In the genomic region with DNA sequence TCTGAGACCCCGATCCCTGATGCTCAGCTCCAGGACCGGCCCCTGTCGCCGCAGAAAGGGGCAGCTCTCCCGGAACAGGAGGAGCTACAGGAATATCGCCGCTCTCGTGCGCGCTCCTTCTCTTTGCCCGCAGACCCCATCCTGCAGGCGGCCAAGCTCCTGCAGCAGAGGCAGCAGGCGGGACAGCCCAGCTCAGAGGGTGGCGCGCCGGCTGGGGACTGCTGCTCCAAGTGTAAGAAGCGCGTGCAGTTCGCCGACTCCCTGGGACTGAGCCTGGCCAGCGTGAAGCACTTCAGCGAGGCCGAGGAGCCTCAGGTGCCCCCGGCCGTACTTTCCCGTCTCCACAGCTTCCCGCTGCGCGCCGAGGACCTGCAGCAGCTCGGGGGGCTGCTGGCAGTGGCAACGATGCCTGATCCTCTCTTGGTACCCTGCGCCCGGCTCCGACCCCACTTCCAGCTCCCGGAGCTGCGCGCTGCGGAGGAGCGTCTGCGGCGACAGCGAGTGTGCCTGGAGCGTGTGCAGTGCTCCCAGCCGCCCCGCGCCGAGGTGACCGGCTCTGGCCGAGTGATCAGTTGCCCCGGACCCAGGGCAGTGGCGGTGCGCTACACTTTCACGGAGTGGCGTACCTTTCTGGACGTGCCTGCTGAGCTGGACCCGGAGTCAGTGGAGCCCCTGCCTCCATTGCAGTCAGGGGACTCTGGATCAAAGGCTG, we compare ENCODE assay signal across 8 mouse cellular contexts. TPM values are rescaled to one million over a fixed set of nuclear protein-coding genes. Genes with fewer than 3 reads are reported as not detected.
DNase-seq lines count a peak whose midpoint lies in the region; ATAC-seq and TF ChIP-seq lines count a peak whose summit lies in the region.

No protein-coding gene starts in this region.

- H3K4me1 ChIP-seq in kidney, adult 2 months (ENCODE audit: control insufficient read depth, insufficient read depth, low read length), result no peaks in the 10 kb centered on the region
- peaks cover 17% of the 10 kb centered on the region for H3K4me1 ChIP-seq in hindbrain, embryonic 15.5 days (replicated peaks)
- peaks cover 4% of the 10 kb centered on the region; the same call in 1 of the 2 replicates for H3K4me1 ChIP-seq in lung, postnatal 0 days (ENCODE audit: insufficient read depth, low read depth, low read length)
- H3K4me1 ChIP-seq in small intestine, adult 2 months (ENCODE audit: control insufficient read depth, insufficient read depth, insufficient read length, low read length), result peaks cover 9% of the 10 kb centered on the region

- no peaks in the 10 kb centered on the region for H3K9me3 ChIP-seq in hindbrain, embryonic 15.5 days
- H3K9me3 ChIP-seq in lung, postnatal 0 days (ENCODE audit: low read length), result no peaks in the 10 kb centered on the region

- TF ChIP-seq EP300 in lung, postnatal 0 days (IDR thresholded peaks at IDR 0.05), result no peak

- TF ChIP-seq POLR2A in kidney, adult 2 months (IDR thresholded peaks at IDR 0.05; ENCODE audit: low read depth, low read length), result no peak
- no peak for TF ChIP-seq POLR2A in small intestine, adult 2 months (IDR thresholded peaks at IDR 0.05; ENCODE audit: low read depth, low read length)

- H3K36me3 ChIP-seq in kidney, adult 2 months (ENCODE audit: control insufficient read depth, insufficient read depth, low read length), result no peaks in the 10 kb centered on the region
- no peaks in the 10 kb centered on the region for H3K36me3 ChIP-seq in hindbrain, embryonic 15.5 days
- H3K36me3 ChIP-seq in lung, postnatal 0 days (ENCODE audit: insufficient read depth, low read length), result no peaks in the 10 kb centered on the region
- H3K36me3 ChIP-seq in small intestine, adult 2 months (ENCODE audit: control insufficient read depth, insufficient read depth, low read length), result no peaks in the 10 kb centered on the region

- H3K27me3 ChIP-seq in kidney, adult 2 months (replicated peaks; ENCODE audit: control insufficient read depth, insufficient read depth, low read length), result 0 out of 2 replicates have a peak, but pooled peaks cover 2% of the 10 kb centered on the region
- H3K27me3 ChIP-seq in hindbrain, embryonic 15.5 days, result peaks cover 28% of the 10 kb centered on the region
- peaks cover 11% of the 10 kb centered on the region; the same call in 1 of the 2 replicates for H3K27me3 ChIP-seq in lung, postnatal 0 days (replicated peaks; ENCODE audit: insufficient read depth, low read length)
- peaks cover 33% of the 10 kb centered on the region for H3K27me3 ChIP-seq in small intestine, adult 2 months (ENCODE audit: control insufficient read depth, insufficient read depth, low read length)

- peak overlapping the region; percentile 46 for H3K4me3 ChIP-seq in kidney, adult 2 months (ENCODE audit: insufficient read depth, low read depth, low read length)
- H3K4me3 ChIP-seq in hindbrain, embryonic 15.5 days, result peak overlapping the region; percentile 56
- H3K4me3 ChIP-seq in lung, postnatal 0 days (ENCODE audit: low read depth, low read length), result peak overlapping the region; percentile 50
- peak overlapping the region; percentile 66 for H3K4me3 ChIP-seq in small intestine, adult 2 months (ENCODE audit: low read depth, low read length)

- peak overlapping the region; percentile 99 for H3K4me2 ChIP-seq in hindbrain, embryonic 15.5 days
- peak overlapping the region; percentile 99 for H3K4me2 ChIP-seq in lung, postnatal 0 days (replicated peaks; ENCODE audit: low read depth, low read length)

- H3K9ac ChIP-seq in hindbrain, embryonic 15.5 days, result peak overlapping the region; percentile 44
- H3K9ac ChIP-seq in lung, postnatal 0 days (replicated peaks; ENCODE audit: low read depth), result 0 out of 2 replicates have a peak overlapping the region, but pooled peaks have one; percentile 12

- WGBS in kidney, adult 2 months, result under 1% methylated on average over 57 of the region's 57 CpGs
- WGBS in hindbrain, embryonic 15.5 days, result under 1% methylated on average over 57 of the region's 57 CpGs
- WGBS in lung, postnatal 0 days, result under 1% methylated on average over 55 of the region's 57 CpGs
- WGBS in small intestine, adult 2 months, result under 1% methylated on average over 57 of the region's 57 CpGs

- no peak for DNase-seq in kidney, adult 2 months
- no peak for DNase-seq in kidney, adult 9 months
- peak; percentile 28 for DNase-seq in WW6 (ENCODE audit: low read depth, low spot score)
- peak; percentile 36 for DNase-seq in lung, postnatal 0 days (ENCODE audit: low spot score)
- DNase-seq in right cerebral cortex, adult 18-20 months, result no peak

- 0 out of 2 replicates have a peak, but pooled peaks have one; percentile 39 for ATAC-seq in erythroblast, adult 5-6 weeks (replicated peaks; ENCODE audit: low FRiP score, poor library complexity, severe bottlenecking)
- ATAC-seq in hindbrain, embryonic 15.5 days (ENCODE audit: low FRiP score, low read depth), result peak; percentile 75
- ATAC-seq in lung, postnatal 0 days, result peak; percentile 65

- no peak overlapping the region for H3K27ac ChIP-seq in kidney, adult 2 months (ENCODE audit: insufficient read depth, low read depth, low read length)
- no peak overlapping the region for H3K27ac ChIP-seq in hindbrain, embryonic 15.5 days (replicated peaks)
- no peak overlapping the region for H3K27ac ChIP-seq in lung, postnatal 0 days (ENCODE audit: low read length)
- no peak overlapping the region for H3K27ac ChIP-seq in small intestine, adult 2 months (ENCODE audit: insufficient read depth, low read depth, low read length)

- TF ChIP-seq CTCF in kidney, adult 2 months (conservative IDR thresholded peaks at IDR 0.05; ENCODE audit: insufficient read depth, insufficient read length, low read depth, low read length), result no peak
- TF ChIP-seq CTCF in lung, postnatal 0 days (IDR thresholded peaks at IDR 0.05), result no peak
- no peak for TF ChIP-seq CTCF in small intestine, adult 2 months (IDR thresholded peaks at IDR 0.05; ENCODE audit: extremely low read depth, insufficient read length, insufficient replicate concordance, low read depth, low read length)

RNA-seq across cellular contexts. Expression of a gene that starts 10.2 kb away (rescaled TPM):
- 0.03 TPM in 1 of 2 replicates, not detected in the other for polyA plus RNA-seq in kidney, adult 2 months (2012; rRNA removed)
- total RNA-seq in erythroblast, adult 5-6 weeks (2015; ENCODE audit: low replicate concordance), result not detected in 2 replicates
- not detected in 2 replicates for total RNA-seq in erythroblast, adult 5-6 weeks (2017; ENCODE audit: low replicate concordance)
- 0.41 and 0.44 TPM in 2 replicates for polyA plus RNA-seq in hindbrain, embryonic 15.5 days (2015; fragmentation: Nextera tagmentation; extraction: Ambion mirVana)
- 0.38 and 0.55 TPM in 2 replicates for polyA plus RNA-seq in lung, postnatal 0 days (2015; fragmentation: Nextera tagmentation; extraction: Ambion mirVana)
- 0.05 TPM in 1 of 2 replicates, not detected in the other for polyA plus RNA-seq in small intestine, adult 2 months (2012; rRNA removed)

Comparison
In these comparisons a context has a peak if more than half of its experiments do, and no peak if none do; other contexts are left out.
1. DNase-seq: peak in WW6 (single experiment) and lung, postnatal 0 days (single experiment); none in kidney, adult 2 months (single experiment), kidney, adult 9 months (single experiment) and right cerebral cortex, adult 18-20 months (single experiment).
2. Peak in every context shown above with its lines, with median percentiles within 50 percentile points of each other: H3K4me3 ChIP-seq and ATAC-seq.